Mouse (Mus musculus): ENCODE measurements around the gene Slc5a2. TPM values are rescaled to one million over a fixed set of nuclear protein-coding genes. Genes with fewer than 3 reads are reported as not detected.

Slc5a2 gene
- polyA plus RNA-seq, 1 experiment from 2014 or later: 0.23 TPM

GRCm38 (mm10) chr7:128313601-128314000, 48.1 kb downstream of the Slc5a2 start:
- DNase-seq (ENCODE audit: low spot score) (no peak), ATAC-seq (no peak)
- TF ChIP-seq CTCF (IDR thresholded peaks at IDR 0.05) (peak; percentile 50), EP300 (IDR thresholded peaks at IDR 0.05) (no peak)
- Histone ChIP-seq H3K4me2 (replicated peaks; ENCODE audit: low read depth, low read length) (no peak overlapping the region), H3K4me3 (ENCODE audit: low read depth, low read length) (no peak overlapping the region), H3K27ac (ENCODE audit: low read length) (no peak overlapping the region), H3K27me3 (replicated peaks; ENCODE audit: insufficient read depth, low read length) (no peaks in the 10 kb centered on the region), H3K36me3 (ENCODE audit: insufficient read depth, low read length) (no peaks in the 10 kb centered on the region), H3K9me3 (ENCODE audit: low read length) (no peaks in the 10 kb centered on the region), H3K4me1 (ENCODE audit: insufficient read depth, low read depth, low read length) (peaks cover 5% of the 10 kb centered on the region; the same call in 1 of the 2 replicates), H3K9ac (replicated peaks; ENCODE audit: low read depth) (no peak overlapping the region)
- WGBS: 75% methylated on average over 2 of the region's 2 CpGs

- Histone ChIP-seq H3K4me3 (ENCODE audit: low read depth, low read length) (no peak overlapping the region), H3K27me3 (replicated peaks; ENCODE audit: insufficient read depth, low read length) (no peaks in the 10 kb centered on the region), H3K9me3 (ENCODE audit: low read length) (no peaks in the 10 kb centered on the region), H3K9ac (replicated peaks; ENCODE audit: low read depth) (no peak overlapping the region), H3K36me3 (ENCODE audit: insufficient read depth, low read length) (no peaks in the 10 kb centered on the region), H3K4me2 (replicated peaks; ENCODE audit: low read depth, low read length) (no peak overlapping the region), H3K4me1 (ENCODE audit: insufficient read depth, low read depth, low read length) (peaks cover 5% of the 10 kb centered on the region; the same call in 1 of the 2 replicates), H3K27ac (ENCODE audit: low read length) (peak overlapping the region; percentile 43; the same call in 1 of the 2 replicates)
- ATAC-seq (no peak), DNase-seq (ENCODE audit: low spot score) (peak; percentile 19)
- no peak for TF ChIP-seq CTCF (IDR thresholded peaks at IDR 0.05)
- no peak for TF ChIP-seq EP300 (IDR thresholded peaks at IDR 0.05)
- WGBS: 57% methylated on average over 7 of the region's 7 CpGs
Observed at GRCm38 (mm10) chr7:128314491-128314890, 49.0 kb downstream of the Slc5a2 start.

GRCm38 (mm10) chr7:128317011-128317410, 51.6 kb downstream of the Slc5a2 start:
- no peak for DNase-seq (ENCODE audit: low spot score)

GRCm38 (mm10) chr7:128319140-128319539, 53.7 kb downstream of the Slc5a2 start:
- Histone ChIP-seq H3K36me3 (ENCODE audit: insufficient read depth, low read length) (no peaks in the 10 kb centered on the region), H3K9ac (replicated peaks; ENCODE audit: low read depth) (no peak overlapping the region), H3K27ac (ENCODE audit: low read length) (peak overlapping the region; percentile 91), H3K27me3 (replicated peaks; ENCODE audit: insufficient read depth, low read length) (no peaks in the 10 kb centered on the region), H3K9me3 (ENCODE audit: low read length) (no peaks in the 10 kb centered on the region), H3K4me1 (ENCODE audit: insufficient read depth, low read depth, low read length) (peaks cover 13% of the 10 kb centered on the region; the same call in 1 of the 2 replicates), H3K4me3 (ENCODE audit: low read depth, low read length) (no peak overlapping the region), H3K4me2 (replicated peaks; ENCODE audit: low read depth, low read length) (no peak overlapping the region)
- TF ChIP-seq CTCF (IDR thresholded peaks at IDR 0.05) (no peak), EP300 (IDR thresholded peaks at IDR 0.05) (no peak)
- ATAC-seq: peak; percentile 54
- DNase-seq (ENCODE audit: low spot score): peak; percentile 86
- 45% methylated on average over 7 of the region's 7 CpGs for WGBS

More at GRCm38 (mm10) chr7:128317011-128317410, 51.6 kb downstream of the Slc5a2 start:
- Histone ChIP-seq H3K9ac (replicated peaks; ENCODE audit: low read depth) (no peak overlapping the region), H3K4me3 (ENCODE audit: low read depth, low read length) (no peak overlapping the region), H3K36me3 (ENCODE audit: insufficient read depth, low read length) (no peaks in the 10 kb centered on the region), H3K9me3 (ENCODE audit: low read length) (no peaks in the 10 kb centered on the region), H3K27me3 (replicated peaks; ENCODE audit: insufficient read depth, low read length) (no peaks in the 10 kb centered on the region), H3K4me1 (ENCODE audit: insufficient read depth, low read depth, low read length) (peaks cover 18% of the 10 kb centered on the region; the same call in 1 of the 2 replicates), H3K4me2 (replicated peaks; ENCODE audit: low read depth, low read length) (no peak overlapping the region), H3K27ac (ENCODE audit: low read length) (no peak overlapping the region)
- 70% methylated on average over 4 of the region's 4 CpGs for WGBS
- TF ChIP-seq EP300 (IDR thresholded peaks at IDR 0.05) (no peak), CTCF (IDR thresholded peaks at IDR 0.05) (no peak)
- no peak for ATAC-seq

DNA sequence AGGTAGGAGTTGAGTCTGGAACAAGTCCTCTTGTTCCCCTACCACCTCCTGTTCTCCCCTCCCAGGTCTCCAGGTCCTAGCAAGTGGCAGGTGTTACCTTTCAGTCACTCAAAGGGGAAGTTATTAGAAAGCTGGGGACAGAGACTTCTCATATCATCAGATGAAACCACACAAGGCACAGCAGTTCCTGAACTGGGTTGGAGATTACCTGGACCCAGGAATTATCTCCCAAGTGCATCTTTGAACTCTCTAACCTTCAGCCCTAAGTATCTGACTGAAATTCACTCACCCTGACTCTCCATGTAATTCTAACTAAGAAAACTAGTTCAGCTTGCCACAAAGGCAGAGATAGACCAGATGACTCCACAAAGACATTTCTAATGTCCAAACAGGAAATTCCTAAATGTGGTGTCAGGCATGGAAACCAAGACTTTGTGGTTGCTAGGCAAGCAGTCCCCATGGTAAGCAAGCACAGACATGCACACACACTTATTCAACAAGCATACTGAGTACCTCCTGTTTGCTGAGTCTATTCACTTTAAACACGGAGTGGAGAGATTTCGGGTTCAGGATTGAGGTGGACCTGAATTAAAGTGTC, 54.9 kb downstream of the Slc5a2 start:
- Histone ChIP-seq H3K4me1 (ENCODE audit: insufficient read depth, low read depth, low read length) (peaks cover 13% of the 10 kb centered on the region; the same call in 1 of the 2 replicates), H3K27ac (ENCODE audit: low read length) (peak overlapping the region; percentile 91), H3K36me3 (ENCODE audit: insufficient read depth, low read length) (no peaks in the 10 kb centered on the region), H3K9me3 (ENCODE audit: low read length) (no peaks in the 10 kb centered on the region), H3K4me2 (replicated peaks; ENCODE audit: low read depth, low read length) (no peak overlapping the region), H3K4me3 (ENCODE audit: low read depth, low read length) (no peak overlapping the region), H3K27me3 (replicated peaks; ENCODE audit: insufficient read depth, low read length) (no peaks in the 10 kb centered on the region), H3K9ac (replicated peaks; ENCODE audit: low read depth) (no peak overlapping the region)
- TF ChIP-seq CTCF (IDR thresholded peaks at IDR 0.05) (no peak), EP300 (IDR thresholded peaks at IDR 0.05) (0 out of 2 replicates have a peak, but pooled peaks have one; percentile 26)
- ATAC-seq (peak; percentile 55), DNase-seq (ENCODE audit: low spot score) (peak; percentile 89)
- 22% methylated on average over 2 of the region's 2 CpGs for WGBS

- ATAC-seq: peak; percentile 85
- Histone ChIP-seq H3K27ac (ENCODE audit: low read length) (peak overlapping the region; percentile 91), H3K4me2 (replicated peaks; ENCODE audit: low read depth, low read length) (0 out of 2 replicates have a peak overlapping the region, but pooled peaks have one; percentile 8), H3K9me3 (ENCODE audit: low read length) (no peaks in the 10 kb centered on the region), H3K4me3 (ENCODE audit: low read depth, low read length) (no peak overlapping the region), H3K4me1 (ENCODE audit: insufficient read depth, low read depth, low read length) (peaks cover 13% of the 10 kb centered on the region; the same call in 1 of the 2 replicates), H3K27me3 (replicated peaks; ENCODE audit: insufficient read depth, low read length) (no peaks in the 10 kb centered on the region), H3K9ac (replicated peaks; ENCODE audit: low read depth) (no peak overlapping the region), H3K36me3 (ENCODE audit: insufficient read depth, low read length) (no peaks in the 10 kb centered on the region)
- peak; percentile 90 for DNase-seq (ENCODE audit: low spot score)
- WGBS: 57% methylated on average over 7 of the region's 7 CpGs
- TF ChIP-seq EP300 (IDR thresholded peaks at IDR 0.05): peak; percentile 86; the same call in 1 of the 2 replicates
- TF ChIP-seq CTCF (IDR thresholded peaks at IDR 0.05): no peak
Observed at GRCm38 (mm10) chr7:128321260-128321659, 55.8 kb downstream of the Slc5a2 start.

Small RNA genes within 50 kb of the gene (microRNA-seq; reads per million reads assigned to microRNA genes)
- gene Mir3103: not detected

Other genes starting within 250 kb of the Slc5a2 start
- 2.2 and 2.3 TPM in 2 replicates for gene Itgam, start 203.0 kb upstream of the Slc5a2 start, polyA plus RNA-seq (2015; fragmentation: Nextera tagmentation; extraction: Ambion mirVana)
- 0.32 TPM in 1 of 2 replicates, not detected in the other for gene Gm49368, start 203.0 kb upstream of the Slc5a2 start, polyA plus RNA-seq (2015; fragmentation: Nextera tagmentation; extraction: Ambion mirVana)
- gene Itgax, start 136.1 kb upstream of the Slc5a2 start, polyA plus RNA-seq (2015; fragmentation: Nextera tagmentation; extraction: Ambion mirVana): 1.6 and 1.7 TPM in 2 replicates
- 0.14 and 0.24 TPM in 2 replicates for gene Itgad, start 111.3 kb upstream of the Slc5a2 start, polyA plus RNA-seq (2015; fragmentation: Nextera tagmentation; extraction: Ambion mirVana)
- gene Cox6a2, start 59.3 kb upstream of the Slc5a2 start, polyA plus RNA-seq (2015; fragmentation: Nextera tagmentation; extraction: Ambion mirVana): 26.6 and 27.8 TPM in 2 replicates
- 17.9 and 20.3 TPM in 2 replicates for gene Armc5, start 28.3 kb upstream of the Slc5a2 start, polyA plus RNA-seq (2015; fragmentation: Nextera tagmentation; extraction: Ambion mirVana)
- 6.2 and 6.5 TPM in 2 replicates for gene 9130023H24Rik, start 27.6 kb upstream of the Slc5a2 start, polyA plus RNA-seq (2015; fragmentation: Nextera tagmentation; extraction: Ambion mirVana)
- gene Tgfb1i1, start 18.8 kb upstream of the Slc5a2 start, polyA plus RNA-seq (2015; fragmentation: Nextera tagmentation; extraction: Ambion mirVana): 157 and 160 TPM in 2 replicates
- 15.7 and 16.7 TPM in 2 replicates for gene BC017158, start 32.5 kb downstream of the Slc5a2 start, polyA plus RNA-seq (2015; fragmentation: Nextera tagmentation; extraction: Ambion mirVana)
- gene Rgs10, start 153.1 kb downstream of the Slc5a2 start, polyA plus RNA-seq (2015; fragmentation: Nextera tagmentation; extraction: Ambion mirVana): 38.7 and 43.1 TPM in 2 replicates
- 15.4 and 17.2 TPM in 2 replicates for gene Tial1, start 196.1 kb downstream of the Slc5a2 start, polyA plus RNA-seq (2015; fragmentation: Nextera tagmentation; extraction: Ambion mirVana)